Mouse (Mus musculus) MEL (cell line): ENCODE results near the gene Ubtd2. TPM values are rescaled to one million over a fixed set of nuclear protein-coding genes. Genes with fewer than 3 reads are reported as not detected.
A peak's percentile ranks its signal among the peaks of the same experiment; 100 is the strongest.

Source experiments
- DNase-seq: peaks from one replicate; pipeline ENCODE4 v3.0.0; 2011; ENCODE audit warnings: low read depth, low spot score
- H3K27ac ChIP-seq: 2 replicates; pipeline ENCODE4 v1.5.1; 2012; ENCODE audit warnings: low read depth, mild to moderate bottlenecking, control low read depth, low read length, moderate library complexity; ENCODE audit not compliant: control insufficient read depth
- H3K27me3 ChIP-seq, 2 experiments: fragments of 150-350 bp in 1 of 2; sonication (generic) in 1 of 2; 2 replicates each; pipeline ENCODE4 v1.6.1; 2012; ENCODE audit warnings: low read length in 2 of 2, mild to moderate bottlenecking in 2 of 2, improper control_type of control experiment in 1 of 2, moderate library complexity in 1 of 2; ENCODE audit not compliant: insufficient read depth in 2 of 2, control insufficient read depth in 1 of 2
- H3K36me3 ChIP-seq, 2 experiments: 2 replicates each; pipeline ENCODE4 v1.6.1; 2012 to 2014; ENCODE audit warnings: low read length in 2 of 2, improper control_type of control experiment in 1 of 2, inconsistent platforms in 1 of 2, mild to moderate bottlenecking in 1 of 2; ENCODE audit not compliant: insufficient read depth in 2 of 2, control insufficient read depth in 1 of 2
- H3K4me1 ChIP-seq, 2 experiments: fragments of 150-350 bp in 1 of 2; sonication (generic) in 1 of 2; 2 replicates each; pipeline ENCODE4 v1.6.1; 2012; ENCODE audit warnings: low read length in 2 of 2, improper control_type of control experiment in 1 of 2, mild to moderate bottlenecking in 1 of 2; ENCODE audit not compliant: insufficient read depth in 2 of 2, control insufficient read depth in 1 of 2
- H3K4me3 ChIP-seq, 2 experiments: fragments of 150-350 bp in 1 of 2; sonication (generic) in 1 of 2; 2 replicates each; pipeline ENCODE4 v1.5.1; 2012; ENCODE audit warnings: low read depth in 2 of 2, low read length in 2 of 2, mild to moderate bottlenecking in 2 of 2, moderate library complexity in 2 of 2, control low read depth in 1 of 2, improper control_type of control experiment in 1 of 2; ENCODE audit not compliant: control insufficient read depth in 1 of 2, insufficient read depth in 1 of 2
- H3K79me2 ChIP-seq: 2 replicates; pipeline ENCODE4 v1.6.1; 2012; ENCODE audit warnings: mild to moderate bottlenecking, low read length, moderate library complexity; ENCODE audit not compliant: control insufficient read depth, poor library complexity, insufficient read depth
- H3K9ac ChIP-seq: 2 replicates; pipeline ENCODE4 v1.6.1; 2012; ENCODE audit warnings: low read depth, mild to moderate bottlenecking, control low read depth, low read length, moderate library complexity; ENCODE audit not compliant: control insufficient read depth, poor library complexity, severe bottlenecking
- H3K9me3 ChIP-seq: fragments of 150-350 bp; sonication (generic); replicated peaks from 2 replicates; pipeline ENCODE4 v1.6.1; 2012; ENCODE audit warnings: mild to moderate bottlenecking, low read length, improper control_type of control experiment, moderate library complexity; ENCODE audit not compliant: insufficient read depth
- CTCF ChIP-seq, 3 experiments: IDR thresholded peaks in 2 of 3; conservative IDR thresholded peaks in 1 of 3; 2 replicates each; pipeline ENCODE4 v1.5.1; 2011 to 2012; ENCODE audit warnings: low read length in 3 of 3, low read depth in 2 of 3, mild to moderate bottlenecking in 2 of 3, improper control_type of control experiment in 1 of 3, inconsistent platforms in 1 of 3, mixed read lengths in 1 of 3, moderate library complexity in 1 of 3; ENCODE audit not compliant: control insufficient read depth in 1 of 3, insufficient read depth in 1 of 3, poor library complexity in 1 of 3, severe bottlenecking in 1 of 3
- E2F4 ChIP-seq: IDR thresholded peaks from 2 replicates; pipeline ENCODE4 v1.6.1; 2011; ENCODE audit warnings: low read depth, low read length, improper control_type of control experiment, borderline replicate concordance
- ELF1 ChIP-seq: IDR thresholded peaks from 2 replicates; pipeline ENCODE4 v1.6.1; 2014; ENCODE audit warnings: low read depth, mild to moderate bottlenecking, inconsistent platforms, low read length, improper control_type of control experiment, moderate library complexity
- EP300 ChIP-seq, 2 experiments: IDR thresholded peaks; 2 replicates each; pipeline ENCODE4 v1.6.1; 2011; ENCODE audit warnings: improper control_type of control experiment in 2 of 2, low read length in 2 of 2, low read depth in 1 of 2, mild to moderate bottlenecking in 1 of 2
- GABPA ChIP-seq: IDR thresholded peaks from 2 replicates; pipeline ENCODE4 v1.6.1; 2012; ENCODE audit warnings: low read depth, mild to moderate bottlenecking, inconsistent platforms, low read length, improper control_type of control experiment, moderate library complexity
- HCFC1 ChIP-seq: IDR thresholded peaks from 2 replicates; pipeline ENCODE4 v1.6.1; 2012; ENCODE audit warnings: low read depth, mild to moderate bottlenecking, inconsistent platforms, low read length, improper control_type of control experiment, moderate library complexity
- KAT2A ChIP-seq: conservative IDR thresholded peaks from 2 replicates; pipeline ENCODE4 v1.6.1; 2012; ENCODE audit warnings: low read depth, low read length, improper control_type of control experiment, inconsistent platforms
- MAX ChIP-seq: IDR thresholded peaks from 2 replicates; pipeline ENCODE4 v1.6.1; 2011; ENCODE audit warnings: low read length, improper control_type of control experiment
- MYC ChIP-seq: IDR thresholded peaks from 2 replicates; pipeline ENCODE4 v1.6.1; 2011; ENCODE audit warnings: low read depth, mild to moderate bottlenecking, low read length, improper control_type of control experiment, moderate library complexity
- POLR2A ChIP-seq, 2 experiments: IDR thresholded peaks; 2 replicates each; pipeline ENCODE4 v1.6.1; 2011 to 2012; ENCODE audit warnings: low read length in 2 of 2, mild to moderate bottlenecking in 2 of 2, control low read depth in 1 of 2, improper control_type of control experiment in 1 of 2, low read depth in 1 of 2, moderate library complexity in 1 of 2; ENCODE audit not compliant: control insufficient read depth in 1 of 2, insufficient read depth in 1 of 2, poor library complexity in 1 of 2
- POLR2AphosphoS5 ChIP-seq: IDR thresholded peaks from 2 replicates; pipeline ENCODE4 v1.6.1; 2012; ENCODE audit warnings: low read depth, borderline replicate concordance, mild to moderate bottlenecking, inconsistent platforms, low read length, moderate library complexity, mixed read lengths
- RCOR1 ChIP-seq: IDR thresholded peaks from 2 replicates; pipeline ENCODE4 v1.6.1; 2012; ENCODE audit warnings: low read depth, mild to moderate bottlenecking, inconsistent platforms, low read length, improper control_type of control experiment
- SIN3A ChIP-seq: IDR thresholded peaks from 2 replicates; pipeline ENCODE4 v1.6.1; 2012; ENCODE audit warnings: low read length, improper control_type of control experiment, inconsistent platforms
- TAL1 ChIP-seq: IDR thresholded peaks from 2 replicates; pipeline ENCODE4 v1.6.1; 2012; ENCODE audit warnings: mild to moderate bottlenecking, inconsistent platforms, low read length, moderate library complexity, mixed read lengths
- TBP ChIP-seq: IDR thresholded peaks from 2 replicates; pipeline ENCODE4 v1.8.0; 2011; ENCODE audit warnings: low read depth, low read length, improper control_type of control experiment
- USF1 ChIP-seq: IDR thresholded peaks from 2 replicates; pipeline ENCODE4 v1.6.1; 2014; ENCODE audit warnings: low read depth, mild to moderate bottlenecking, inconsistent platforms, low read length, improper control_type of control experiment, moderate library complexity
- ZC3H11A ChIP-seq: IDR thresholded peaks from 2 replicates; pipeline ENCODE4 v1.6.1; 2012; ENCODE audit warnings: low read depth, mild to moderate bottlenecking, inconsistent platforms, low read length, improper control_type of control experiment
- ZMIZ1 ChIP-seq: IDR thresholded peaks from 2 replicates; pipeline ENCODE4 v1.6.1; 2012; ENCODE audit warnings: low read depth, mild to moderate bottlenecking, inconsistent platforms, low read length, improper control_type of control experiment, moderate library complexity
- ZNF384 ChIP-seq: IDR thresholded peaks from 2 replicates; pipeline ENCODE4 v1.6.1; 2012; ENCODE audit warnings: low read depth, mild to moderate bottlenecking, inconsistent platforms, low read length, improper control_type of control experiment
- polyA plus RNA-seq, 2 experiments: library from polyadenylated mRNA; stranded (reverse) in 1 of 2; unstranded in 1 of 2; fragments of >175 nt in 1 of 2; fragments of >200 nt in 1 of 2; gene quantifications; 2 replicates each; pipeline versions ENCODE4 v1.2.1 to v1.2.4; 2012; ENCODE audit warnings: low replicate concordance in 2 of 2, low read depth in 1 of 2; ENCODE audit not compliant: insufficient read length in 2 of 2, insufficient read depth in 1 of 2, missing spikeins in 1 of 2
- total RNA-seq: library from RNA; depleted of rRNA; stranded (reverse); fragments of 300-350 nt; gene quantifications from 2 replicates; pipeline ENCODE4 v1.2.3, GENCODE M21; 2012

The Ubtd2 gene
- total and polyA plus RNA-seq, 3 experiments = 25.7 to 28.7 TPM; not detected in 1

GRCm38 (mm10) chr11:32427537-32427936 is 27.6 kb upstream of the Ubtd2 start:
- TF ChIP-seq EP300 (IDR thresholded peaks at IDR 0.05; ENCODE audit: low read depth in 1 of 2, low read length in 2 of 2) (no peak), POLR2A (IDR thresholded peaks at IDR 0.05; ENCODE audit: control insufficient read depth in 1 of 2, insufficient read depth in 1 of 2, low read depth in 1 of 2, low read length in 2 of 2, poor library complexity in 1 of 2) (0 out of 4 replicates have a peak, but pooled peaks of 1 of the 2 experiments have one; percentile 2)
- H3K27ac ChIP-seq = no peak overlapping the region
- no peak for DNase-seq
- no peak overlapping the region for H3K4me3 ChIP-seq
- H3K9me3 ChIP-seq = no peaks in the 10 kb centered on the region
- no peaks in the 10 kb centered on the region for H3K79me2 ChIP-seq
- no peak overlapping the region for H3K9ac ChIP-seq
- no peaks in the 10 kb centered on the region for H3K36me3 ChIP-seq
- H3K4me1 ChIP-seq = no peaks in the 10 kb centered on the region
- H3K27me3 ChIP-seq = peaks cover 0 to 2% of the 10 kb centered on the region in 2 experiments; a peak in 1 of 4 replicates

- H3K27me3 ChIP-seq = peaks cover 0 to 2% of the 10 kb centered on the region in 2 experiments; a peak in 1 of 4 replicates
- H3K4me1 ChIP-seq = no peaks in the 10 kb centered on the region
- no peak overlapping the region for H3K27ac ChIP-seq
- no peak for DNase-seq
- H3K79me2 ChIP-seq = no peaks in the 10 kb centered on the region
- no peak overlapping the region for H3K4me3 ChIP-seq
- H3K36me3 ChIP-seq = no peaks in the 10 kb centered on the region
- no peaks in the 10 kb centered on the region for H3K9me3 ChIP-seq
- TF ChIP-seq POLR2A (IDR thresholded peaks at IDR 0.05; ENCODE audit: control insufficient read depth in 1 of 2, insufficient read depth in 1 of 2, low read depth in 1 of 2, low read length in 2 of 2, poor library complexity in 1 of 2) = no peak
- TF ChIP-seq MAX = no peak
- TF ChIP-seq CTCF (IDR thresholded peaks at IDR 0.05 in 2 of 3, conservative IDR thresholded peaks at IDR 0.05 in 1 of 3; ENCODE audit: control insufficient read depth in 1 of 3, insufficient read depth in 1 of 3, low read depth in 2 of 3, low read length in 3 of 3, poor library complexity in 1 of 3, severe bottlenecking in 1 of 3) = no peak
- TF ChIP-seq GABPA = no peak
- no peak for TF ChIP-seq ZMIZ1
- TF ChIP-seq ZC3H11A = no peak
- TF ChIP-seq TBP = no peak
- TF ChIP-seq KAT2A = no peak
- no peak for TF ChIP-seq SIN3A
- TF ChIP-seq MYC = no peak
- no peak for TF ChIP-seq RCOR1
- no peak for TF ChIP-seq TAL1
- no peak for TF ChIP-seq HCFC1
- TF ChIP-seq POLR2AphosphoS5 = no peak
- TF ChIP-seq ELF1 = no peak
- TF ChIP-seq EP300 (IDR thresholded peaks at IDR 0.05; ENCODE audit: low read depth in 1 of 2, low read length in 2 of 2) = no peak
- no peak for TF ChIP-seq E2F4
- no peak for TF ChIP-seq USF1
- TF ChIP-seq ZNF384 = no peak
- H3K9ac ChIP-seq = no peak overlapping the region
Measured at GRCm38 (mm10) chr11:32435410-32436060, 19.6 kb upstream of the Ubtd2 start.
